Mouse (Mus musculus): ENCODE measurements around the gene Bcor. TPM values are rescaled to one million over a fixed set of nuclear protein-coding genes. Genes with fewer than 3 reads are reported as not detected.
A peak's percentile ranks its signal among the peaks of the same experiment; 100 is the strongest.

The Bcor gene
- polyA plus RNA-seq, 1 experiment = 15.8 TPM

- Histone ChIP-seq H3K4me1 (ENCODE audit: control insufficient read depth, insufficient read depth, low read length) (no peaks in the 10 kb centered on the region), H3K4me3 (replicated peaks; ENCODE audit: extremely low read depth, low read depth, low read length) (no peak overlapping the region)
- TF ChIP-seq CTCF (IDR thresholded peaks at IDR 0.05; ENCODE audit: insufficient read depth, low read length) = no peak
- DNase-seq = no peak
- WGBS = 73% methylated on average over 13 of the region's 13 CpGs
These were observed 113.5 kb downstream of the Bcor start for GRCm38 (mm10) chrX:12046676-12047075.

GRCm38 (mm10) chrX:12043352-12043751, 116.8 kb downstream of the Bcor start:
- no peak for TF ChIP-seq CTCF (IDR thresholded peaks at IDR 0.05; ENCODE audit: insufficient read depth, low read length)
- no peak for DNase-seq
- WGBS = 81% methylated on average over 14 of the region's 14 CpGs
- H3K4me3 ChIP-seq (replicated peaks; ENCODE audit: extremely low read depth, low read depth, low read length) = no peak overlapping the region
- no peaks in the 10 kb centered on the region for H3K4me1 ChIP-seq (ENCODE audit: control insufficient read depth, insufficient read depth, low read length)

- H3K4me1 ChIP-seq (ENCODE audit: control insufficient read depth, insufficient read depth, low read length) = no peaks in the 10 kb centered on the region
- no peak overlapping the region for H3K4me3 ChIP-seq (replicated peaks; ENCODE audit: extremely low read depth, low read depth, low read length)
- 87% methylated on average over 5 of the region's 5 CpGs for WGBS
- TF ChIP-seq CTCF (IDR thresholded peaks at IDR 0.05; ENCODE audit: insufficient read depth, low read length) (no peak), POLR2A (IDR thresholded peaks at IDR 0.05; ENCODE audit: borderline replicate concordance, extremely low read depth, low read depth, low read length) (no peak)
- no peak for DNase-seq
These were observed 118.7 kb downstream of the Bcor start for GRCm38 (mm10) chrX:12041453-12041852.

- Histone ChIP-seq H3K4me3 (replicated peaks; ENCODE audit: extremely low read depth, low read depth, low read length) (no peak overlapping the region), H3K4me1 (ENCODE audit: control insufficient read depth, insufficient read depth, low read length) (no peaks in the 10 kb centered on the region)
- TF ChIP-seq POLR2A (IDR thresholded peaks at IDR 0.05; ENCODE audit: borderline replicate concordance, extremely low read depth, low read depth, low read length) (no peak), CTCF (IDR thresholded peaks at IDR 0.05; ENCODE audit: insufficient read depth, low read length) (no peak)
- 44% methylated on average over 15 of the region's 15 CpGs for WGBS
- no peak for DNase-seq
These were observed 145.3 kb downstream of the Bcor start for GRCm38 (mm10) chrX:12014726-12015464.

DNA sequence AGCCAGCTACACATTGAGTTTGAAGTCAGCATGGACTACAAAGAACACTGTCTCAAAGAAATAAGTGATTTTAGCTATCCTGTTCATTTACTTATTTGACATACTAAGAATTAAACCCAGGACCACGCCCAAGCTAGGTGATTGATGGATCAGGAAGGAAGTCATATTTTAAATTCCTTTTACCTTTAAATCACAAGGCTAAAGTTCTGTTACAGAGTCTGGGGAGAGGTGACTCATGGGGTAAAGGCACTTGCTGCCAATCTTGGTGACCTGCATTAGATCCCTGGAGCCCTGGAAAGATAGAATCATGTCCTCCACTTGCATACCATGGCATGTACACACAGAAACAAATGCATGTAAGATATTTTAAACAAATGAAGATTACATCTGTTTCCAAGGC, 149.5 kb downstream of the Bcor start:
- Histone ChIP-seq H3K4me1 (ENCODE audit: control insufficient read depth, insufficient read depth, low read length) (peaks cover 4% of the 10 kb centered on the region; the same call in 1 of the 2 replicates), H3K4me3 (replicated peaks; ENCODE audit: extremely low read depth, low read depth, low read length) (no peak overlapping the region)
- 58% methylated on average over 1 of the region's 1 CpGs for WGBS
- TF ChIP-seq CTCF (IDR thresholded peaks at IDR 0.05; ENCODE audit: insufficient read depth, low read length) = no peak
- no peak for TF ChIP-seq POLR2A (IDR thresholded peaks at IDR 0.05; ENCODE audit: borderline replicate concordance, extremely low read depth, low read depth, low read length)
- DNase-seq = no peak

- Histone ChIP-seq H3K4me3 (replicated peaks; ENCODE audit: extremely low read depth, low read depth, low read length) (no peak overlapping the region), H3K4me1 (ENCODE audit: control insufficient read depth, insufficient read depth, low read length) (peaks cover 12% of the 10 kb centered on the region)
- no peak for TF ChIP-seq CTCF (IDR thresholded peaks at IDR 0.05; ENCODE audit: insufficient read depth, low read length)
- TF ChIP-seq POLR2A (IDR thresholded peaks at IDR 0.05; ENCODE audit: borderline replicate concordance, extremely low read depth, low read depth, low read length) = no peak
- no peak for DNase-seq
- WGBS = 36% methylated on average over 3 of the region's 3 CpGs
These were observed 151.1 kb downstream of the Bcor start for GRCm38 (mm10) chrX:12009046-12009445.

DNA sequence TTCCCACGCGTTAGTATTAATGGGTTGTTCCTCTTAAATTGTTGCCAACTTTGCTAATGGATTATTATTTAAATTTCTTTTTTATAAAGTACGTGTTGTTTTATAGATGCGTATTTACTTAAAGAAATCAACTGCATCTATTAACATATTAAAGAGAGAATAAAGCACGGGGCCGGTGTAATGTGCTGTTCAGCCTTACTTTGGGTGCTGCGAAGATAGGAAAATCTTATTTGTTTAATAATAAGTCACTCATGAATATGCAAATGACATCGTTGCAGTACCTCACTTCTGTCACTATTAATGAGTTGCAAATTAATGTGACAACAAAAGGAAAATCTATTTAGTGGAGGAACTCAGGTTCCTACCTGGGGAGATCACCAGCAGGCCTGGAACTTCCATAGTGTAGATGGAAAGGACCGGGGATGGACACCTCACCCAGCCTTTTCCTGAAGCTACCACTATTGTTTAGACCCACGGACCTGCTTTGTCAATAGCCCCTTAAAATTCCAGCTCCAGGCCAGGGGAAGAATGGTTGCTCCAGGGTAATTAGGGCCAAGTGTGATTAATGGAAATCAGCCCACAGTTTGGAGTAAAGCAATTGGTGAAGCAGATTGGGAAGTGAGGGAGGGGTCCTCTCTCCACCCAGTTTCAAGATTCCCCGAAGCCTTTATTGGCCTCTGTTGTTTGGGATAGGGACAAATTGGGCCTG, 152.2 kb downstream of the Bcor start:
- DNase-seq = no peak
- peaks cover 15% of the 10 kb centered on the region for H3K4me1 ChIP-seq (ENCODE audit: control insufficient read depth, insufficient read depth, low read length)
- 41% methylated on average over 11 of the region's 11 CpGs for WGBS
- TF ChIP-seq CTCF (IDR thresholded peaks at IDR 0.05; ENCODE audit: insufficient read depth, low read length) = no peak
- TF ChIP-seq POLR2A (IDR thresholded peaks at IDR 0.05; ENCODE audit: borderline replicate concordance, extremely low read depth, low read depth, low read length) = no peak
- no peak overlapping the region for H3K4me3 ChIP-seq (replicated peaks; ENCODE audit: extremely low read depth, low read depth, low read length)

DNA sequence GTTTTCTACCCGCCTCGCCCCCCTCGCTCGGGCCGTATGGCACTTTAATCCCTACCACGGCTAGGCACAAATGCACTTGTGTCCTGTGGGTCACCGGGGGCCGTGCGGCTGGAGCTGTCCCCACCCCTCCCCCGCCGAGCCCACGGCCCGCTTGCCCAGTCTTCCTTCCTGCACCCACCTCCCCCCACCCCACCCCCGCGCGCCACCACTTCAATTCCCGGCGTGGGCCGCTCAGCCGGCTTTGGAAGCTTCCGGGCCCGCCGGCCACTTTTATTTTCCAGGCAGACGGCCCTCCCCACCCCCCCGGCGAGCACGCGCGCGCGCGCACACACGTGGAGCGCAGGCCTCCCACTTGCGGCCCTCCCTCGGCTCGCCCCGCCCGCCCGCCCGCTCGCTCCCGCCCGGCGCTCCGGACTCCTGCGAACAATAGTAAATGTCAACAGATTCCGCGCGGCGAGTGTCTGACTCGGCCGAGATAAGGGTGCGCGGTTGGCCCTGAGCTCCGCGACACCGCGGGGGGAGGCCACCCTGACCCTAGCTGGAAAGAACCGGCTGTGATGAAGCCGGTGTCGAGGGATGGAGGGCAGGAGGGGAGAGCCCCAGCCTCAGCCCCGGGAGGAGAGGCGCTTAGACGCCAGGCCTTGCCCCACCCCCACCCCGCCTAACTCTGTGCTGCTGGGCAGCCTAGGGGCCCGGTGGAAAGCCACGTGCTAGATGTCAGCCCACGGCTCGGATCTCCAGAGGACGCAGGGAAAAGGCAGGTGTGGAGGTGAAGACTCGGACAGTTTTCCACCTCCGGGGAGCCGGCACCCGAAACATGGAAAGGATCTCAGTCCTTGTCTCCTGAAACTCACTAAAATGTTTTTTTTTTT, 153.0 kb downstream of the Bcor start:
- Histone ChIP-seq H3K4me1 (ENCODE audit: control insufficient read depth, insufficient read depth, low read length) (peaks cover 16% of the 10 kb centered on the region), H3K4me3 (replicated peaks; ENCODE audit: extremely low read depth, low read depth, low read length) (peak overlapping the region; percentile 79)
- 4% methylated on average over 67 of the region's 75 CpGs for WGBS
- DNase-seq = peak; percentile 60
- TF ChIP-seq POLR2A (IDR thresholded peaks at IDR 0.05; ENCODE audit: borderline replicate concordance, extremely low read depth, low read depth, low read length) = no peak

GRCm38 (mm10) chrX:12006031-12006881, 153.9 kb downstream of the Bcor start:
- DNase-seq = peak; percentile 68
- TF ChIP-seq POLR2A (IDR thresholded peaks at IDR 0.05; ENCODE audit: borderline replicate concordance, extremely low read depth, low read depth, low read length) (peak; percentile 32; the same call in 1 of the 2 replicates), CTCF (IDR thresholded peaks at IDR 0.05; ENCODE audit: insufficient read depth, low read length) (no peak)
- H3K4me1 ChIP-seq (ENCODE audit: control insufficient read depth, insufficient read depth, low read length) = peaks cover 16% of the 10 kb centered on the region
- H3K4me3 ChIP-seq (replicated peaks; ENCODE audit: extremely low read depth, low read depth, low read length) = peak overlapping the region; percentile 79
- 7% methylated on average over 57 of the region's 57 CpGs for WGBS

Data from lung, adult 2 months (tissue).